Mouse (Mus musculus): ENCODE data around the gene A030014E15Rik. TPM values are rescaled to one million over a fixed set of nuclear protein-coding genes. Genes with fewer than 3 reads are reported as not detected.
A peak's percentile ranks its signal among the peaks of the same experiment; 100 is the strongest.

The A030014E15Rik gene
- total RNA-seq (2012; rRNA removed) (not detected in 2 replicates), total RNA-seq (2014; rRNA removed) (not detected in 2 replicates), polyA plus RNA-seq (2012; ENCODE audit: insufficient read length, low read depth) (not detected in 2 replicates)

DNA sequence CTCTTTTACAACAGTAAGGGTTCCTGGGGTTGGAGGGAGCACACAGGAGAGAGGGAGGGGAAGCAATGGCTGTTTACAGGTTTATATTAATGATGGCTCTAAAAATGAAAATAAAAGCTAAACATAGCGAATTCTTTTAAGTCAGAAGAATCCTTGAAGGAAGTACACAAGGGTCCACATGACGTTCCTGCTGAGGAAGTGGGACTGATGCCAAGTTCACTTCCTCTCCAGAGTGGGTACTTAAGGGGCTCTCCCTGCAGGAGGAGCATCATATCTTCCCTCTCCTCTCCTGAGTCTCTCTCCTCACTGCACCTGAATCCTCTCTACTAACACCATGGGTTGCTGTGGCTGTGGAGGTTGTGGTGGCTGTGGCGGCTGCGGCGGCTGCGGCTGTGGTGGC, at the start of gene A030014E15Rik:
TSS of gene A030014E15Rik (plus strand) at position 268 of the 400 bp plus-strand sequence.
- Histone ChIP-seq H3K4me2 (ENCODE audit: insufficient read depth, low read depth, poor library complexity, severe bottlenecking) (no peak within 1 kb of the TSS), H3K27ac (ENCODE audit: insufficient read depth, low read depth) (no peak within 1 kb of the TSS), H3K9me3 (replicated peaks; ENCODE audit: low read length) (no peaks in the 10 kb centered on the region), H3K27me3 (replicated peaks) (no peaks in the 10 kb centered on the region), H3K4me3 (replicated peaks in 1 of 3; ENCODE audit: low read depth in 2 of 3, low read length in 2 of 3, poor library complexity in 1 of 3) (no peak within 1 kb of the TSS), H3K4me1 (ENCODE audit: control insufficient read depth in 1 of 2, insufficient read depth in 2 of 2) (peaks cover 3 to 9% of the 10 kb centered on the region in 2 experiments; a peak in 2 of 4 replicates), H3K79me2 (replicated peaks; ENCODE audit: control insufficient read depth, extremely low read depth, insufficient read depth, poor library complexity, severe bottlenecking) (no peaks in the 10 kb centered on the region), H3K9ac (ENCODE audit: insufficient read depth, low read depth) (no peak within 1 kb of the TSS), H3K36me3 (replicated peaks in 1 of 2; ENCODE audit: control insufficient read depth in 1 of 2, insufficient read depth in 1 of 2, low read length in 1 of 2) (no peaks in the 10 kb centered on the region)
- DNase-seq (ENCODE audit: extremely low read depth), result no peak
- in situ Hi-C loops (cut with MboI; ENCODE audit: low pct_ligation_motif_present, low pct_unique_long_range_greater_than_20kb, low sequenced_read_pairs) (no loop called here), dilution Hi-C loops (cut with MboI; ENCODE audit: extremely low pct_ligation_motif_present, extremely low pct_unique_long_range_greater_than_20kb, low sequenced_read_pairs) (no loop called here)
- TF ChIP-seq CHD1 (IDR thresholded peaks at IDR 0.05; ENCODE audit: low read depth, low read length) (no peak), MAFK (IDR thresholded peaks at IDR 0.05; ENCODE audit: insufficient replicate concordance, low read length) (no peak), USF2 (conservative IDR thresholded peaks at IDR 0.05; ENCODE audit: low read depth, low read length) (no peak), TCF12 (IDR thresholded peaks at IDR 0.05; ENCODE audit: low read depth, low read length) (no peak)

DNA sequence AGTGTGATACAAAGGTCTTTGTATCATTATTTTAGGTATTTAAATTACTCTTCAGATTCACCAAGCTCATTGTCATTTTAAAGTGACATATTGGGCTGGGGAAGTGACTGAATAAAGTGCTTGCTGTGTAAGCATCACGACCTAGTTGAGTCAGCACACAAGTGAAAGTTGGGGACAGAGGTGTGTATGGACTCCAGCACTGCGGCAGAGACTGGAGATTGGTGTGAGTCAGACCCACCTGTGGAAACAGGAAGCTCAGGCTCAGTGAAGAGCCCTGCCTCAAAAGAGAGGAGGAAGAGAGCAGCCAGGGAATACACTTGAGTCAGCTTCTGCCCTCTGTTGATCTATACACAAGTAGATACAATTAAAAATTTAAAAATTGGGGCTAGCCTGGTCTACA, 45.5 kb upstream of the A030014E15Rik start:
- Histone ChIP-seq H3K9me3 (replicated peaks; ENCODE audit: low read length) (no peaks in the 10 kb centered on the region), H3K36me3 (replicated peaks in 1 of 2; ENCODE audit: control insufficient read depth in 1 of 2, insufficient read depth in 1 of 2, low read length in 1 of 2) (peaks cover 28 to 67% of the 10 kb centered on the region in 2 experiments), H3K4me3 (replicated peaks in 1 of 3; ENCODE audit: low read depth in 2 of 3, low read length in 2 of 3, poor library complexity in 1 of 3) (no peak overlapping the region), H3K27me3 (replicated peaks) (no peaks in the 10 kb centered on the region), H3K4me1 (ENCODE audit: control insufficient read depth in 1 of 2, insufficient read depth in 2 of 2) (peaks cover 2 to 40% of the 10 kb centered on the region in 2 experiments; a peak in 3 of 4 replicates), H3K79me2 (replicated peaks; ENCODE audit: control insufficient read depth, extremely low read depth, insufficient read depth, poor library complexity, severe bottlenecking) (peaks cover 6% of the 10 kb centered on the region; the same call in 1 of the 2 replicates), H3K27ac (ENCODE audit: insufficient read depth, low read depth) (no peak overlapping the region), H3K9ac (ENCODE audit: insufficient read depth, low read depth) (no peak overlapping the region), H3K4me2 (ENCODE audit: insufficient read depth, low read depth, poor library complexity, severe bottlenecking) (no peak overlapping the region)
- peak; percentile 86 for DNase-seq (ENCODE audit: extremely low read depth)
- dilution Hi-C loops (cut with MboI; ENCODE audit: extremely low pct_ligation_motif_present, extremely low pct_unique_long_range_greater_than_20kb, low sequenced_read_pairs), result no loop called here
- in situ Hi-C loops (cut with MboI; ENCODE audit: low pct_ligation_motif_present, low pct_unique_long_range_greater_than_20kb, low sequenced_read_pairs), result no loop called here
- TF ChIP-seq MAFK (IDR thresholded peaks at IDR 0.05; ENCODE audit: insufficient replicate concordance, low read length) (peak; percentile 78; the same call in 1 of the 2 replicates), PAX5 (IDR thresholded peaks at IDR 0.05; ENCODE audit: low read length) (no peak), BHLHE40 (IDR thresholded peaks at IDR 0.05; ENCODE audit: low read depth, low read length) (peak; percentile 49; the same call in 1 of the 2 replicates), ETS1 (conservative IDR thresholded peaks at IDR 0.05; ENCODE audit: low read depth, low read length) (peak; percentile 79), SIN3A (IDR thresholded peaks at IDR 0.05; ENCODE audit: low read length) (no peak; the same call in 1 of the 2 replicates), ELF1 (IDR thresholded peaks at IDR 0.05; ENCODE audit: low read depth, low read length) (peak; percentile 51; the same call in 1 of the 2 replicates), TCF12 (IDR thresholded peaks at IDR 0.05; ENCODE audit: low read depth, low read length) (peak; percentile 31; the same call in 1 of the 2 replicates), ZNF384 (IDR thresholded peaks at IDR 0.05; ENCODE audit: low read depth, low read length) (no peak), HCFC1 (IDR thresholded peaks at IDR 0.05; ENCODE audit: low read depth, low read length) (no peak), KAT2A (IDR thresholded peaks at IDR 0.05; ENCODE audit: insufficient replicate concordance, low read length) (no peak), MYC (IDR thresholded peaks at IDR 0.05; ENCODE audit: low read depth, low read length) (peak; percentile 66; the same call in 1 of the 2 replicates), EP300 (IDR thresholded peaks at IDR 0.05; ENCODE audit: low read length) (peak; percentile 80), GABPA (IDR thresholded peaks at IDR 0.05; ENCODE audit: insufficient replicate concordance, low read depth, low read length) (no peak), MXI1 (IDR thresholded peaks at IDR 0.05; ENCODE audit: low read depth, low read length) (no peak), IRF4 (IDR thresholded peaks at IDR 0.05; ENCODE audit: low read depth, low read length) (peak; percentile 72), E2F4 (IDR thresholded peaks at IDR 0.05; ENCODE audit: insufficient replicate concordance, low read depth, low read length) (no peak), JUND (conservative IDR thresholded peaks at IDR 0.05; ENCODE audit: low read depth, low read length) (peak; percentile 45; the same call in 1 of the 2 replicates), CHD1 (IDR thresholded peaks at IDR 0.05; ENCODE audit: low read depth, low read length) (no peak), SMC3 (IDR thresholded peaks at IDR 0.05; ENCODE audit: low read depth, low read length) (no peak), NRF1 (IDR thresholded peaks at IDR 0.05; ENCODE audit: low read depth, low read length) (no peak), NELFE (IDR thresholded peaks at IDR 0.05; ENCODE audit: low read depth, low read length) (no peak), USF2 (conservative IDR thresholded peaks at IDR 0.05; ENCODE audit: low read depth, low read length) (no peak), JUN (IDR thresholded peaks at IDR 0.05; ENCODE audit: insufficient read depth, low read depth, low read length) (peak; percentile 47; the same call in 1 of the 2 replicates), ZMIZ1 (IDR thresholded peaks at IDR 0.05; ENCODE audit: low read depth, low read length) (no peak)
